Mouse (Mus musculus): ENCODE data around the gene Smim13. TPM values are rescaled to one million over a fixed set of nuclear protein-coding genes. Genes with fewer than 3 reads are reported as not detected.

The Smim13 gene
- polyA plus RNA-seq, 1 experiment from 2014 or later = 14.9 TPM

- H3K27me3 ChIP-seq (replicated peaks) = no peaks in the 10 kb centered on the region
- H3K9ac ChIP-seq = no peak within 1 kb of the TSS
- H3K9me3 ChIP-seq = no peaks in the 10 kb centered on the region
- H3K36me3 ChIP-seq = no peaks in the 10 kb centered on the region
- H3K27ac ChIP-seq = no peak within 1 kb of the TSS
- WGBS = 3% methylated on average over 38 of the region's 77 CpGs
- H3K4me2 ChIP-seq = peak within 1 kb of the TSS; percentile 79
- H3K4me3 ChIP-seq (replicated peaks) = peak within 1 kb of the TSS; percentile 58
- peak; percentile 91 for ATAC-seq (ENCODE audit: insufficient read depth, low FRiP score, low read depth)
- H3K4me1 ChIP-seq = peaks cover 7% of the 10 kb centered on the region; the same call in 1 of the 2 replicates
Observed at GRCm38 (mm10) chr13:41220304-41220834, 29.3 kb upstream of the Smim13 start, which contains the start of gene Elovl2. Gene Elovl2 (minus strand): TSS chr13:41220405.

- Histone ChIP-seq H3K27me3 (replicated peaks) (no peaks in the 10 kb centered on the region), H3K4me2 (no peak overlapping the region), H3K4me1 (no peaks in the 10 kb centered on the region), H3K9me3 (no peaks in the 10 kb centered on the region), H3K36me3 (no peaks in the 10 kb centered on the region), H3K4me3 (replicated peaks) (no peak overlapping the region), H3K9ac (no peak overlapping the region), H3K27ac (no peak overlapping the region)
- ATAC-seq (ENCODE audit: insufficient read depth, low FRiP score, low read depth) = no peak
- 43% methylated on average over 5 of the region's 5 CpGs for WGBS
Observed at GRCm38 (mm10) chr13:41226513-41226912, 23.1 kb upstream of the Smim13 start.

GRCm38 (mm10) chr13:41228060-41228459, 21.6 kb upstream of the Smim13 start:
- no peaks in the 10 kb centered on the region for H3K4me1 ChIP-seq
- no peak overlapping the region for H3K27ac ChIP-seq
- H3K27me3 ChIP-seq (replicated peaks) = no peaks in the 10 kb centered on the region
- WGBS = 84% methylated on average over 5 of the region's 5 CpGs
- H3K9ac ChIP-seq = no peak overlapping the region
- H3K36me3 ChIP-seq = no peaks in the 10 kb centered on the region
- H3K4me2 ChIP-seq = no peak overlapping the region
- ATAC-seq (ENCODE audit: insufficient read depth, low FRiP score, low read depth) = no peak
- H3K9me3 ChIP-seq = no peaks in the 10 kb centered on the region
- H3K4me3 ChIP-seq (replicated peaks) = no peak overlapping the region

DNA sequence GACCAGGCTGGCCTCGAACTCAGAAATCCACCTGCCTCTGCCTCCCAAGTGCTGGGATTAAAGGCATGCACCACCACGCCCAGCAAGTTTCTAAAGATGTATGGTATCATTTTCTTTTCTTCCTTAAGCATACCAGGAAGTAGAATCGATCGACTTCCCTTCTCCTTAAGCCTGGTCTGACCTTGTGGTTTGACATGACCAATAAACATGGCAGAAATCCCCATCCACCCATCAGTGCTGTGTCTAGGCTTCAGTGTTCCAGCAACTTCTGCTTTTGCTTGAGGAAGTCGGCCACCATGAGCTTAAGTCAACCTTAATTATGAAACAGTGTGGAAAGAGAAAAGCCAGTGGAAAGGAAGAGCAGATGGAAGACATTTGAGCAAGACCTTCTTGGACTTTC, 19.4 kb upstream of the Smim13 start:
- H3K4me1 ChIP-seq = no peaks in the 10 kb centered on the region
- no peak overlapping the region for H3K4me2 ChIP-seq
- no peak for ATAC-seq (ENCODE audit: insufficient read depth, low FRiP score, low read depth)
- no peaks in the 10 kb centered on the region for H3K9me3 ChIP-seq
- no peak overlapping the region for H3K9ac ChIP-seq
- H3K27ac ChIP-seq = no peak overlapping the region
- 80% methylated on average over 5 of the region's 5 CpGs for WGBS
- no peak overlapping the region for H3K4me3 ChIP-seq (replicated peaks)
- no peaks in the 10 kb centered on the region for H3K27me3 ChIP-seq (replicated peaks)
- H3K36me3 ChIP-seq = no peaks in the 10 kb centered on the region

DNA sequence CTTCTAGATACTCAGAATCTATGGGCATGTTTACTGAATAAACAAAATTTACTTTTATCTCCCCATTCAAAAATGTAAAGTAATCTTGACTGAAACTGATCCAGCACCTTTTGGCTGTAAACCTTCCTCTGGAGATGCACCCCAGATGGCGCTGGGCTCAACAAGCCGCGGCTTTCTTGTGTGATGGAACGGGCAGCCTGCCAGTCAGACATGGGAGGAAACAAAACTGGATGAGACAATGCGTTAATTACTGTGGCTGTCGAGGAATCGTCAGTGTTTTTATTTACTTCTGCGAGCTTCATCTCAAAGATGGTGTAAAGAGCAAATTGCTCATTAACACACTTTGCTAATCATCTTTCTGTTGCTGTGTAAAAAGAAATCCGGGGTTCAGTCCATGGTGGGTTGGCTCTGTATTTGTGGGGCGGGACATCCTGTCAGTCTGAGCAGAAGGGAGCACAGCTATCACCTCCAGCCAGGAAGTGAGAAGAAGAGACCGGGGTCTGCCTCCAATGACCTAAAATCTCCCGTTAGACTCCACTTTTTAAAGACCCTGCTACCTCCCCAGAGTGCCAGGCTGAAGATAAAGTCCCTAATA, 18.2 kb upstream of the Smim13 start:
- H3K4me2 ChIP-seq = no peak overlapping the region
- no peaks in the 10 kb centered on the region for H3K9me3 ChIP-seq
- H3K36me3 ChIP-seq = no peaks in the 10 kb centered on the region
- H3K4me3 ChIP-seq (replicated peaks) = no peak overlapping the region
- no peak for ATAC-seq (ENCODE audit: insufficient read depth, low FRiP score, low read depth)
- no peak overlapping the region for H3K9ac ChIP-seq
- no peaks in the 10 kb centered on the region for H3K4me1 ChIP-seq
- 81% methylated on average over 12 of the region's 12 CpGs for WGBS
- no peaks in the 10 kb centered on the region for H3K27me3 ChIP-seq (replicated peaks)
- no peak overlapping the region for H3K27ac ChIP-seq

GRCm38 (mm10) chr13:41232209-41232608, 17.4 kb upstream of the Smim13 start:
- H3K4me2 ChIP-seq = no peak overlapping the region
- 84% methylated on average over 15 of the region's 15 CpGs for WGBS
- H3K4me1 ChIP-seq = no peaks in the 10 kb centered on the region
- H3K36me3 ChIP-seq = no peaks in the 10 kb centered on the region
- H3K4me3 ChIP-seq (replicated peaks) = no peak overlapping the region
- peak; percentile 44; the same call in 1 of the 2 replicates for ATAC-seq (ENCODE audit: insufficient read depth, low FRiP score, low read depth)
- H3K9ac ChIP-seq = no peak overlapping the region
- H3K9me3 ChIP-seq = no peaks in the 10 kb centered on the region
- no peaks in the 10 kb centered on the region for H3K27me3 ChIP-seq (replicated peaks)
- no peak overlapping the region for H3K27ac ChIP-seq

GRCm38 (mm10) chr13:41233241-41233640, 16.4 kb upstream of the Smim13 start:
- no peaks in the 10 kb centered on the region for H3K4me1 ChIP-seq
- WGBS = 87% methylated on average over 7 of the region's 7 CpGs
- H3K4me2 ChIP-seq = no peak overlapping the region
- no peak for ATAC-seq (ENCODE audit: insufficient read depth, low FRiP score, low read depth)
- no peaks in the 10 kb centered on the region for H3K36me3 ChIP-seq
- H3K4me3 ChIP-seq (replicated peaks) = no peak overlapping the region
- no peaks in the 10 kb centered on the region for H3K27me3 ChIP-seq (replicated peaks)
- no peak overlapping the region for H3K9ac ChIP-seq
- no peak overlapping the region for H3K27ac ChIP-seq
- H3K9me3 ChIP-seq = no peaks in the 10 kb centered on the region

DNA sequence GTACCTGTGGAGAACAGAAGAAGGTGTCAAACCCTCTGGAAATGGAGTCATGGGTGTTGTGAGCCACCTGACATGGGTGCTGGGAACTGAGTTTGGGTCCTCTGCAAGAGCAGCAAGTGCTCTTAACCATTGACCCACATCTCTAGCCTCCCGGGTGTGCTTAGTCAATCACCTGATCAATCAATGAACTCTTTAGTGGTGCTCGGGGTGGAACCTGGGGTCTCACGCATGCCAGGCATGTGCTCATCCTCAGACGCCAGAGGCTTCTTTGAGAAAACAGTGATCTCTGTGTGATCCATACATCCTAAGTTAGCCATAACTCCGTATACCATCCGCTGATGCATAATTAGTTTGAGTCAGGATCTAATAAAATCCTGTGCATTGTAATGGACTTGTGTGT, 14.5 kb upstream of the Smim13 start:
- Histone ChIP-seq H3K4me2 (no peak overlapping the region), H3K4me3 (replicated peaks) (no peak overlapping the region), H3K27me3 (replicated peaks) (no peaks in the 10 kb centered on the region)

GRCm38 (mm10) chr13:41235845-41236741, 13.6 kb upstream of the Smim13 start:
- no peaks in the 10 kb centered on the region for H3K36me3 ChIP-seq
- 0 out of 2 replicates have a peak overlapping the region, but pooled peaks have one; percentile 9 for H3K9ac ChIP-seq
- no peaks in the 10 kb centered on the region for H3K9me3 ChIP-seq
- peak; percentile 52; the same call in 1 of the 2 replicates for ATAC-seq (ENCODE audit: insufficient read depth, low FRiP score, low read depth)
- H3K4me3 ChIP-seq (replicated peaks) = peak overlapping the region; percentile 30
- 53% methylated on average over 13 of the region's 13 CpGs for WGBS
- peak overlapping the region; percentile 54 for H3K27ac ChIP-seq
- H3K4me2 ChIP-seq = peak overlapping the region; percentile 38
- H3K27me3 ChIP-seq (replicated peaks) = no peaks in the 10 kb centered on the region
- no peaks in the 10 kb centered on the region for H3K4me1 ChIP-seq

More for the DNA sequence above, 14.5 kb upstream of the Smim13 start:
- Histone ChIP-seq H3K9ac (no peak overlapping the region), H3K36me3 (no peaks in the 10 kb centered on the region), H3K9me3 (no peaks in the 10 kb centered on the region), H3K27ac (no peak overlapping the region), H3K4me1 (no peaks in the 10 kb centered on the region)
- WGBS = 85% methylated on average over 6 of the region's 6 CpGs
- no peak for ATAC-seq (ENCODE audit: insufficient read depth, low FRiP score, low read depth)

- H3K9ac ChIP-seq = no peak overlapping the region
- no peak for ATAC-seq (ENCODE audit: insufficient read depth, low FRiP score, low read depth)
- H3K4me1 ChIP-seq = no peaks in the 10 kb centered on the region
- H3K36me3 ChIP-seq = no peaks in the 10 kb centered on the region
- no peaks in the 10 kb centered on the region for H3K9me3 ChIP-seq
- H3K27me3 ChIP-seq (replicated peaks) = no peaks in the 10 kb centered on the region
- no peak overlapping the region for H3K4me3 ChIP-seq (replicated peaks)
- WGBS = 76% methylated on average over 10 of the region's 10 CpGs
- no peak overlapping the region for H3K4me2 ChIP-seq
- no peak overlapping the region for H3K27ac ChIP-seq
Observed at GRCm38 (mm10) chr13:41238035-41238804, 11.4 kb upstream of the Smim13 start.

GRCm38 (mm10) chr13:41238805-41239130, 10.9 kb upstream of the Smim13 start:
- WGBS = 5% methylated on average over 5 of the region's 5 CpGs
- Histone ChIP-seq H3K4me1 (no peaks in the 10 kb centered on the region), H3K4me3 (replicated peaks) (no peak overlapping the region), H3K9ac (no peak overlapping the region), H3K36me3 (no peaks in the 10 kb centered on the region), H3K4me2 (no peak overlapping the region), H3K27ac (no peak overlapping the region), H3K9me3 (no peaks in the 10 kb centered on the region), H3K27me3 (replicated peaks) (no peaks in the 10 kb centered on the region)
- ATAC-seq (ENCODE audit: insufficient read depth, low FRiP score, low read depth) = no peak

Measured in stomach, embryonic 15.5 days (tissue).